Mouse (Mus musculus) neural tube, embryonic 12.5 days (tissue): Measurements from ENCODE around the gene Olfr698. TPM values are rescaled to one million over a fixed set of nuclear protein-coding genes. Genes with fewer than 3 reads are reported as not detected.
"Not testable (repeated sequence)": the region's sequence is repeated elsewhere in the genome, so short reads cannot be mapped to it uniquely, and the experiment has no call there.

Experiments used
- ATAC-seq: fragments of 200-750 bp; cut with Nextera tagmentation; 2 replicates; pipeline ENCODE4 v1.8.0; 2017; ENCODE audit warnings: low read depth, mild to moderate bottlenecking, moderate TSS enrichment, moderate library complexity; ENCODE audit not compliant: low FRiP score
- H3K27ac ChIP-seq: fragments of 300-500 bp; sonication (generic); 2 replicates; pipeline ENCODE4 v1.5.1; 2016
- H3K27me3 ChIP-seq: fragments of 300-500 bp; sonication (generic); replicated peaks from 2 replicates; pipeline ENCODE4 v1.6.1; 2016; ENCODE audit warnings: mild to moderate bottlenecking
- H3K36me3 ChIP-seq: fragments of 300-500 bp; sonication (generic); 2 replicates; pipeline ENCODE4 v1.6.1; 2016; ENCODE audit warnings: mild to moderate bottlenecking
- H3K4me1 ChIP-seq: fragments of 300-500 bp; sonication (generic); 2 replicates; pipeline ENCODE4 v1.6.1; 2016
- H3K4me2 ChIP-seq: fragments of 300-500 bp; sonication (generic); replicated peaks from 2 replicates; pipeline ENCODE4 v1.6.1; 2016; ENCODE audit warnings: mild to moderate bottlenecking
- H3K4me3 ChIP-seq: fragments of 300-500 bp; sonication (generic); 2 replicates; pipeline ENCODE4 v1.5.1; 2016
- H3K9ac ChIP-seq: fragments of 300-500 bp; sonication (generic); 2 replicates; pipeline ENCODE4 v1.6.1; 2016; ENCODE audit warnings: mild to moderate bottlenecking
- H3K9me3 ChIP-seq: fragments of 300-500 bp; sonication (generic); 2 replicates; pipeline ENCODE4 v1.6.1; 2016; ENCODE audit warnings: mild to moderate bottlenecking
- WGBS: fragments of 180-500 bp; shearing (Covaris S2); methylation state at CpG from one replicate; pipeline ENCODE4 v1.1.7; 2016; 5-methylcytosine and 5-hydroxymethylcytosine counted together
- polyA plus RNA-seq: library from polyadenylated mRNA; unstranded; fragments of >200 nt; fragmentation: Nextera tagmentation; extraction: Ambion mirVana; gene quantifications from 2 replicates; pipeline ENCODE4 v1.2.1, GENCODE M21; 2016

The Olfr698 gene
- polyA plus RNA-seq = not detected in 2 replicates

DNA sequence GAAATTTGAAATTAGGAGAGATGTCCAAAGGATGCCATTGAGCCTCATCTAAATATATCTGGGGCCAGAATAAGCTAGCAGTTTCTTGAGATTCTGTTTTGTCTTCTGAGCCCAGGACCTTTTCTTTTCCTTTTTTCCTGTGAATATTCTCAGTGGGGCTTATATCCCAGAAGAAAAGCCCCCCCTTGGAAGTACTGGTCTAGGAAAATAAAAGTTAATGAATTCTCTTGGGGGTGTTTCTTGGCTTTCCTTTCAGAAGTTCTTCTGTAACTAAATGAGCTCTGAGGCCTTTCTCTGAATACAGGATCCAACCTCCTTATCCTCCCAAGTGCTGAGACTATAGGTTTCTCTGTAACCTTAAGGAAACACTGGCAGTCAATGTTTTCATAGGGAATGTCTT is at the start of gene Olfr698:
TSS of gene Olfr698 (minus strand) at position 101 of the 400 bp plus-strand sequence.
- Histone ChIP-seq H3K4me2 (no peak within 1 kb of the TSS), H3K4me1 (no peaks in the 10 kb centered on the region), H3K9me3 (no peaks in the 10 kb centered on the region), H3K4me3 (no peak within 1 kb of the TSS), H3K27ac (no peak within 1 kb of the TSS), H3K36me3 (no peaks in the 10 kb centered on the region), H3K27me3 (no peaks in the 10 kb centered on the region), H3K9ac (no peak within 1 kb of the TSS)
- no peak for ATAC-seq

GRCm38 (mm10) chr7:106793098-106793497 is 37.9 kb upstream of the Olfr698 start, which contains the start of gene Olfr699:
Olfr699 (minus strand) TSS chr7:106793198.
- Histone ChIP-seq H3K27ac (no peak within 1 kb of the TSS), H3K27me3 (no peaks in the 10 kb centered on the region), H3K9me3 (no peaks in the 10 kb centered on the region), H3K4me1 (no peaks in the 10 kb centered on the region), H3K4me3 (no peak within 1 kb of the TSS), H3K4me2 (no peak within 1 kb of the TSS), H3K9ac (no peak within 1 kb of the TSS), H3K36me3 (no peaks in the 10 kb centered on the region)
- no peak for ATAC-seq
- 89% methylated on average over 1 of the region's 1 CpGs for WGBS

- H3K4me2 ChIP-seq = no peak overlapping the region
- H3K4me1 ChIP-seq = no peaks in the 10 kb centered on the region
- no peaks in the 10 kb centered on the region for H3K9me3 ChIP-seq
- no peaks in the 10 kb centered on the region for H3K36me3 ChIP-seq
- H3K4me3 ChIP-seq = no peak overlapping the region
- no peaks in the 10 kb centered on the region for H3K27me3 ChIP-seq
- no peak for ATAC-seq
- H3K9ac ChIP-seq = no peak overlapping the region
- H3K27ac ChIP-seq = no peak overlapping the region
These were observed 33.1 kb upstream of the Olfr698 start for GRCm38 (mm10) chr7:106788330-106788729.

GRCm38 (mm10) chr7:106761008-106761407 is 5.8 kb upstream of the Olfr698 start:
- not testable (repeated sequence) for H3K9me3 ChIP-seq, H3K27ac ChIP-seq, ATAC-seq

DNA sequence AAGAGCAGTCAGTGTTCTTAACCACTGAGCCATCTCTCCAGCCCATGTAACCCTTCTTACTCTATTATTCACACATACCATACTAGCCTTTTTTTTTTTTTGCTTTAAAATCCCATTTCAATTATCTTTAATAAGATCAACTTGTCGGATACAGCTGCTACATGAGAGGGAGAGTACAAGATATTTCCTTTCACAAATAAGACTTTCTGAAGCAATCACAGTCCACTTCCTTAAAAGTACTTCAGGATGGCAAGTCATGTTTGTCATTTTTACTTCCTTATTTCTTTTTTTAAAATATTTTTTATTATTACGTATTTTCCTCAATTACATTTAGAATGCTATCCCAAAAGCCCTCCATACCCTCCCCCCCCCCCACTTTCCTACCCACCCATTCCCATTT is 3.6 kb upstream of the Olfr698 start:
- H3K4me1 ChIP-seq = no peaks in the 10 kb centered on the region
- H3K27me3 ChIP-seq = no peaks in the 10 kb centered on the region
- no peak overlapping the region for H3K9ac ChIP-seq
- no peak overlapping the region for H3K27ac ChIP-seq
- no peak overlapping the region for H3K4me2 ChIP-seq
- H3K36me3 ChIP-seq = no peaks in the 10 kb centered on the region
- 84% methylated on average over 2 of the region's 2 CpGs for WGBS
- no peak overlapping the region for H3K4me3 ChIP-seq
- ATAC-seq = no peak
- H3K9me3 ChIP-seq = no peaks in the 10 kb centered on the region

More at GRCm38 (mm10) chr7:106761008-106761407, 5.8 kb upstream of the Olfr698 start:
- H3K4me2 ChIP-seq, H3K27me3 ChIP-seq, H3K4me1 ChIP-seq, H3K36me3 ChIP-seq, H3K4me3 ChIP-seq, H3K9ac ChIP-seq: not testable (repeated sequence)
- WGBS = 93% methylated on average over 2 of the region's 2 CpGs

DNA sequence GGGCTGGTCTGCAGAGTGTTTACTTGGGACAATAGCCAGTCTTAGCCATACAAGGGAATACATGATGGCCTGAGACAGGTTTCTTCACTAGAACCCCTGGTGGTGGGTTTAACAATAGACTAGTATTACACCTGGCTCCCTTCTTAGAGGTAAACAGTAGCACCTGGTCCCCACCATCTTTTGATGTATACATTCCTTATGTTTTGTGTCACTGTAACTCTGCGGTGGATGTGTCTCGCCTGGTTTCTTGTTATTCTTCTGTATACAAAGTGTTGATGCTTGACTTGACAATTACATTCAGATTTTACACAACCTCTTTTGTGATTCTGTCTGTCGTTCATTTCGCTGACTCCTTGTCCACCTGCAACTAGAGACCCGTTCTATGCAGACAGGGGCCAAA is 9.4 kb downstream of the Olfr698 start:
- H3K27ac ChIP-seq = no peak overlapping the region
- no peaks in the 10 kb centered on the region for H3K4me1 ChIP-seq
- H3K9ac ChIP-seq = no peak overlapping the region
- H3K27me3 ChIP-seq = no peaks in the 10 kb centered on the region
- H3K4me2 ChIP-seq = no peak overlapping the region
- 92% methylated on average over 5 of the region's 5 CpGs for WGBS
- H3K4me3 ChIP-seq = no peak overlapping the region
- ATAC-seq = no peak
- no peaks in the 10 kb centered on the region for H3K9me3 ChIP-seq
- no peaks in the 10 kb centered on the region for H3K36me3 ChIP-seq

DNA sequence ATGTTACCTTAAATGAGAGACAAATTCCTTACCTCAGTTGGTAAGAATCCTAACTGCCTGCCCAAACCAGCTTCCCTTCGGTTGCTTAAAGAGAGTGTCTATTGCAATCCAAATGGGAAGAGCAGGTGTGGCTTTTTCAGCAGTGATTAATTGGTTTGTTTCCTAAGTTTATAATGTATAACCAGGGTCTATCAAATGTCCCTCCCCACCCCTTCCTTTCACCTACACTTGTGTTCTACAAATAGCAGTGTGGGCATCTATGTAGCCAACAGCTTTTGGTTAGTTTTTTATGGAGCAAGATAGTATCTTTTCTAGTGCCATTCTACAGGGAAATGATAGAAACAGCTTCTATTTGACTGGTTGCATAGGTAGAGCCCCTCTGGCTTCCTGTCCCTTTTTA is 12.9 kb downstream of the Olfr698 start, which contains the start of gene Olfr697:
TSS of gene Olfr697 (minus strand) at position 101 of the 400 bp plus-strand sequence.
- 81% methylated on average over 1 of the region's 1 CpGs for WGBS
- Histone ChIP-seq H3K4me1 (no peaks in the 10 kb centered on the region), H3K36me3 (no peaks in the 10 kb centered on the region), H3K9ac (no peak within 1 kb of the TSS), H3K4me3 (no peak within 1 kb of the TSS), H3K9me3 (no peaks in the 10 kb centered on the region), H3K27ac (no peak within 1 kb of the TSS), H3K27me3 (no peaks in the 10 kb centered on the region), H3K4me2 (no peak within 1 kb of the TSS)
- ATAC-seq = no peak

GRCm38 (mm10) chr7:106737028-106737427 is 18.2 kb downstream of the Olfr698 start:
- Histone ChIP-seq H3K9me3 (no peaks in the 10 kb centered on the region), H3K27me3 (no peaks in the 10 kb centered on the region), H3K4me3 (no peak overlapping the region), H3K27ac (no peak overlapping the region), H3K36me3 (no peaks in the 10 kb centered on the region), H3K4me1 (no peaks in the 10 kb centered on the region), H3K4me2 (no peak overlapping the region), H3K9ac (no peak overlapping the region)
- no peak for ATAC-seq

- WGBS = 37% methylated on average over 2 of the region's 2 CpGs
- Histone ChIP-seq H3K9me3 (no peaks in the 10 kb centered on the region), H3K36me3 (no peaks in the 10 kb centered on the region), H3K4me2 (no peak overlapping the region), H3K27ac (no peak overlapping the region), H3K9ac (no peak overlapping the region), H3K4me1 (no peaks in the 10 kb centered on the region), H3K27me3 (no peaks in the 10 kb centered on the region), H3K4me3 (no peak overlapping the region)
- ATAC-seq = no peak
These were observed 21.5 kb downstream of the Olfr698 start for GRCm38 (mm10) chr7:106733717-106734116.

DNA sequence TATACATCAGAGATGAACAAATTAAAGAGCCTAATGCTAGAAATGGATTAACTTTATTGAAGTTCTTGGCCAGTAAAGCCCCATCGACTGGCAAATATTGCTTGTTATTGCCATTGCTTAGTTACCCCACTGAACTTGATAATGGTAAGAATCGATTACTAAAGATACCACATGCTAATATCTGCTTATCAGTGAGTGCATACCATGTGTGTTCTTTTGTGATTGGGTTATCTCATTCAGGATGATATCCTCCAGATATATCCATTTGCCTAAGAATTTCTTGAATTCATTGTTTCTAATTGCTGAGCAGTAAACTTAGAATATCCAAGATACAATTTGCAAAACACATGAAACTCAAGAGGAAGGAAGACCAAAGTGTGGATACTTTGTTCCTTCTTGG is 29.5 kb downstream of the Olfr698 start:
- H3K9ac ChIP-seq, H3K4me2 ChIP-seq, H3K27ac ChIP-seq, H3K4me3 ChIP-seq, ATAC-seq, H3K4me1 ChIP-seq, H3K27me3 ChIP-seq, H3K9me3 ChIP-seq, H3K36me3 ChIP-seq: not testable (repeated sequence)
- WGBS = 89% methylated on average over 2 of the region's 2 CpGs

- Histone ChIP-seq H3K9me3 (no peaks in the 10 kb centered on the region), H3K4me3 (no peak within 1 kb of the TSS), H3K9ac (no peak within 1 kb of the TSS), H3K36me3 (no peaks in the 10 kb centered on the region), H3K4me2 (no peak within 1 kb of the TSS), H3K27me3 (no peaks in the 10 kb centered on the region), H3K27ac (no peak within 1 kb of the TSS), H3K4me1 (no peaks in the 10 kb centered on the region)
- no peak for ATAC-seq
These were observed 38.9 kb downstream of the Olfr698 start, which contains the start of gene Olfr695 for GRCm38 (mm10) chr7:106716296-106716695. Olfr695 (minus strand) TSS chr7:106716396.

DNA sequence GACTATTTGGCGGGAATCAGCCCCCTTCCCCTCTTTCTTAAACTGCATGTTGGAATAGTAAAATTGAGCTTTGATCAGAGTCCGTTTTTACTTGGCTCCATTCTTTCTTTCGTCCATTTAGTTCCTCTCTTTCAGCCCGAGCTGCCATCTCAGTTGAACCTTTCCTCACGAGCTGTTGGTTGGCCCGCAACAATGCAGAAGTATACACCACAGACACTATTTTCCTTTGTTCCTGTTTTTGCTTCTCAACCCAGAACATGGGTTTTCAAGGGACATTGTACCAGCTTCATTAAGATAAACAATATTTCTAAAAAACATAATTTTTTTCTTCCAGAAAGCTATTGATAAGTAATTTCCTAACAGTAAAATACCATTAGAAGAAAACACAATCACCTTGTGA is 43.7 kb downstream of the Olfr698 start:
- 87% methylated on average over 6 of the region's 6 CpGs for WGBS
- Histone ChIP-seq H3K27ac (no peak overlapping the region), H3K9ac (no peak overlapping the region), H3K4me2 (no peak overlapping the region), H3K36me3 (no peaks in the 10 kb centered on the region), H3K4me3 (no peak overlapping the region), H3K9me3 (no peaks in the 10 kb centered on the region), H3K27me3 (no peaks in the 10 kb centered on the region), H3K4me1 (no peaks in the 10 kb centered on the region)
- ATAC-seq = no peak

DNA sequence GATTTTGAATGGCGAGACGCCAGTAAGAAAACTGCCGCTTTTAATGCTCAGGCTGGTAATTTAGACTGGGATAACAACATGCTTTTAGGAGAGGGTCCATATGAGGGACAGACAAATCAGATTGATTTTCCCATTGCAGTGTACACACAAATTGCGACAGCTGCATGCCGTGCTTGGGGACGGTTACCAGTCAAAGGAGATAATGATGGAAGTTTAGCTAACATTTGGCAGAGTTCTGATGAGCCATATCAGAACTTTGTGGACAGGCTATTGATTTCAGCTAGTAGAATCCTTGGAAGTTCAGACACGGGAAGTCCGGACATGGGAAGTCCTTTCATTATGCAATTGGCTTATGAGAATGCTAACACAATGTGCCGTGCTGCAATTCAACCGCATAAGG is 47.5 kb downstream of the Olfr698 start:
- H3K4me1 ChIP-seq, ATAC-seq, H3K36me3 ChIP-seq, H3K4me2 ChIP-seq, H3K27me3 ChIP-seq, H3K27ac ChIP-seq, H3K4me3 ChIP-seq, H3K9me3 ChIP-seq, H3K9ac ChIP-seq: not testable (repeated sequence)
- WGBS = 91% methylated on average over 10 of the region's 10 CpGs
